In genomic region chr3:96238954-96239793, GRCm38 (mm10) we compare ENCODE assay signal across 8 mouse cellular contexts. TPM values are rescaled to one million over a fixed set of nuclear protein-coding genes. Genes with fewer than 3 reads are reported as not detected.
A peak's percentile ranks its signal among the peaks of the same experiment; 100 is the strongest.
DNase-seq lines count a peak whose midpoint lies in the region; ATAC-seq and TF ChIP-seq lines count a peak whose summit lies in the region.
"Not testable (repeated sequence)": the region's sequence is repeated elsewhere in the genome, so short reads cannot be mapped to it uniquely, and the experiment has no call there.

TSS of gene Hist2h3c2 (minus strand) at chr3:96239127.

- 0% methylated on average over 17 of the region's 68 CpGs for WGBS in forebrain, embryonic 14.5 days
- WGBS in heart, postnatal 0 days = 0% methylated on average over 10 of the region's 68 CpGs
- under 1% methylated on average over 12 of the region's 68 CpGs for WGBS in kidney, embryonic 14.5 days
- under 1% methylated on average over 21 of the region's 68 CpGs for WGBS in liver, adult 2 months
- WGBS in midbrain, embryonic 13.5 days = under 1% methylated on average over 24 of the region's 68 CpGs
- 0% methylated on average over 12 of the region's 68 CpGs for WGBS in spleen, adult 2 months

- not testable (repeated sequence) for TF ChIP-seq RAD21 in CH12.LX (IDR thresholded peaks at IDR 0.05; ENCODE audit: low read depth, low read length)

- peak; percentile 88 for ATAC-seq in forebrain, embryonic 14.5 days
- ATAC-seq in heart, postnatal 0 days (ENCODE audit: insufficient read depth, low read depth) = peak; percentile 90
- ATAC-seq in kidney, embryonic 14.5 days (ENCODE audit: low FRiP score, low TSS enrichment) = peak; percentile 93
- peak; percentile 94 for ATAC-seq in midbrain, embryonic 13.5 days

- not testable (repeated sequence) for H3K36me3 ChIP-seq in CH12.LX (replicated peaks in 1 of 2; ENCODE audit: control insufficient read depth in 1 of 2, insufficient read depth in 1 of 2, low read length in 1 of 2); forebrain, embryonic 14.5 days (ENCODE audit: control insufficient read depth, insufficient read depth, low read length); heart, postnatal 0 days (replicated peaks; ENCODE audit: control insufficient read depth, insufficient read depth, low read length); kidney, embryonic 14.5 days (ENCODE audit: control insufficient read depth, insufficient read depth, low read length); liver, adult 2 months (ENCODE audit: control insufficient read depth, insufficient read depth, low read length); midbrain, embryonic 13.5 days; spleen, adult 2 months (ENCODE audit: control insufficient read depth, insufficient read depth, low read length)

- TF ChIP-seq POLR2A in CH12.LX (IDR thresholded peaks at IDR 0.05; ENCODE audit: low read depth, low read length) = peak; percentile 56
- TF ChIP-seq POLR2A in liver, adult 2 months (IDR thresholded peaks at IDR 0.05; ENCODE audit: extremely low read depth, insufficient read depth, low read length); spleen, adult 2 months (IDR thresholded peaks at IDR 0.05; ENCODE audit: low read depth, low read length): not testable (repeated sequence)

- not testable (repeated sequence) for TF ChIP-seq EP300 in CH12.LX (IDR thresholded peaks at IDR 0.05; ENCODE audit: low read length); heart, postnatal 0 days (IDR thresholded peaks at IDR 0.05; ENCODE audit: low read depth)

- in situ Hi-C loops in CH12.LX (cut with MboI; ENCODE audit: low pct_ligation_motif_present, low pct_unique_long_range_greater_than_20kb, low sequenced_read_pairs) = not testable (repeated sequence)

- peak within 1 kb of the TSS; percentile 55 to 84 (median 76) for H3K4me3 ChIP-seq in CH12.LX (replicated peaks in 1 of 3; ENCODE audit: low read depth in 2 of 3, low read length in 2 of 3, poor library complexity in 1 of 3)
- H3K4me3 ChIP-seq in forebrain, embryonic 14.5 days (ENCODE audit: low read depth, low read length) = peak within 1 kb of the TSS; percentile 37
- peak within 1 kb of the TSS; percentile 40 for H3K4me3 ChIP-seq in heart, postnatal 0 days (ENCODE audit: low read depth, low read length)
- peak within 1 kb of the TSS; percentile 56 for H3K4me3 ChIP-seq in kidney, embryonic 14.5 days (ENCODE audit: low read length)
- peak within 1 kb of the TSS; percentile 83 for H3K4me3 ChIP-seq in liver, adult 2 months (ENCODE audit: insufficient read depth, low read depth, low read length)
- H3K4me3 ChIP-seq in midbrain, embryonic 13.5 days (replicated peaks) = peak within 1 kb of the TSS; percentile 41
- H3K4me3 ChIP-seq in spleen, adult 2 months (ENCODE audit: extremely low read depth, insufficient read depth, insufficient read length) = peak within 1 kb of the TSS; percentile 65

- TF ChIP-seq CTCF in CH12.LX (conservative IDR thresholded peaks at IDR 0.05 in 1 of 2, IDR thresholded peaks at IDR 0.05 in 1 of 2; ENCODE audit: low read depth in 2 of 2, low read length in 2 of 2); heart, postnatal 0 days (IDR thresholded peaks at IDR 0.05; ENCODE audit: low read depth); liver, adult 2 months (IDR thresholded peaks at IDR 0.05; ENCODE audit: low read depth, low read length); spleen, adult 2 months (IDR thresholded peaks at IDR 0.05; ENCODE audit: extremely low read depth, insufficient read depth, insufficient read length, insufficient replicate concordance): not testable (repeated sequence)

- dilution Hi-C loops in CH12.LX (cut with MboI; ENCODE audit: extremely low pct_ligation_motif_present, extremely low pct_unique_long_range_greater_than_20kb, low sequenced_read_pairs) = not testable (repeated sequence)

- H3K9ac ChIP-seq in CH12.LX (ENCODE audit: insufficient read depth, low read depth) = peak within 1 kb of the TSS; percentile 80
- peak within 1 kb of the TSS; percentile 74 for H3K9ac ChIP-seq in forebrain, embryonic 14.5 days (ENCODE audit: low read length)
- peak within 1 kb of the TSS; percentile 36 for H3K9ac ChIP-seq in heart, postnatal 0 days (replicated peaks; ENCODE audit: low read depth, low read length)
- H3K9ac ChIP-seq in kidney, embryonic 14.5 days (ENCODE audit: low read depth, low read length) = peak within 1 kb of the TSS; percentile 84
- H3K9ac ChIP-seq in liver, adult 2 months (ENCODE audit: low read depth, low read length) = peak within 1 kb of the TSS; percentile 88
- peak within 1 kb of the TSS; percentile 54 for H3K9ac ChIP-seq in midbrain, embryonic 13.5 days (replicated peaks)

- H3K79me2 ChIP-seq in CH12.LX (replicated peaks; ENCODE audit: control insufficient read depth, extremely low read depth, insufficient read depth, poor library complexity, severe bottlenecking); liver, adult 2 months (ENCODE audit: control insufficient read depth, insufficient read depth, low read length): not testable (repeated sequence)

- DNase-seq in CH12.LX (ENCODE audit: extremely low read depth); forebrain, embryonic 14.5 days (ENCODE audit: low spot score); heart, postnatal 0 days (ENCODE audit: low spot score); liver, adult 2 months (ENCODE audit: extremely low read depth, low read depth, low spot score); spleen, adult 2 months (ENCODE audit: low read depth in 1 of 2, low spot score in 2 of 2): not testable (repeated sequence)
- peak; percentile 73 for DNase-seq in cerebellum, adult 11-12 months

- H3K4me2 ChIP-seq in CH12.LX (ENCODE audit: insufficient read depth, low read depth, poor library complexity, severe bottlenecking) = peak within 1 kb of the TSS; percentile 31
- H3K4me2 ChIP-seq in forebrain, embryonic 14.5 days (ENCODE audit: low read length) = peak within 1 kb of the TSS; percentile 57
- peak within 1 kb of the TSS; percentile 53 for H3K4me2 ChIP-seq in heart, postnatal 0 days (ENCODE audit: low read depth, low read length)
- peak within 1 kb of the TSS; percentile 73 for H3K4me2 ChIP-seq in kidney, embryonic 14.5 days (replicated peaks; ENCODE audit: low read depth, low read length)
- H3K4me2 ChIP-seq in midbrain, embryonic 13.5 days (replicated peaks) = peak within 1 kb of the TSS; percentile 57

- H3K27ac ChIP-seq in CH12.LX (ENCODE audit: insufficient read depth, low read depth) = peak within 1 kb of the TSS; percentile 98
- H3K27ac ChIP-seq in forebrain, embryonic 14.5 days (ENCODE audit: low read depth, low read length) = peak within 1 kb of the TSS; percentile 66
- H3K27ac ChIP-seq in heart, postnatal 0 days (ENCODE audit: low read depth) = peak within 1 kb of the TSS; percentile 85
- H3K27ac ChIP-seq in kidney, embryonic 14.5 days (ENCODE audit: low read depth, low read length) = peak within 1 kb of the TSS; percentile 85
- H3K27ac ChIP-seq in liver, adult 2 months (replicated peaks; ENCODE audit: insufficient read depth, low read depth, low read length) = peak within 1 kb of the TSS; percentile 87
- peak within 1 kb of the TSS; percentile 80 for H3K27ac ChIP-seq in midbrain, embryonic 13.5 days
- H3K27ac ChIP-seq in spleen, adult 2 months (ENCODE audit: insufficient read depth, low read length) = peak within 1 kb of the TSS; percentile 82

- peaks cover 8 to 49% of the 10 kb centered on the region in 2 experiments for H3K4me1 ChIP-seq in CH12.LX (ENCODE audit: control insufficient read depth in 1 of 2, insufficient read depth in 2 of 2)
- peaks cover 20% of the 10 kb centered on the region; the same call in 1 of the 2 replicates for H3K4me1 ChIP-seq in forebrain, embryonic 14.5 days (ENCODE audit: control insufficient read depth, insufficient read depth, low read length)
- H3K4me1 ChIP-seq in heart, postnatal 0 days (ENCODE audit: control insufficient read depth, insufficient read depth) = peaks cover 24% of the 10 kb centered on the region
- H3K4me1 ChIP-seq in kidney, embryonic 14.5 days (ENCODE audit: control insufficient read depth, insufficient read depth, low read length) = peaks cover 18% of the 10 kb centered on the region
- H3K4me1 ChIP-seq in liver, adult 2 months (ENCODE audit: control insufficient read depth, insufficient read depth, low read length); spleen, adult 2 months (ENCODE audit: control insufficient read depth, insufficient read depth, insufficient read length): not testable (repeated sequence)
- H3K4me1 ChIP-seq in midbrain, embryonic 13.5 days (replicated peaks) = peaks cover 27% of the 10 kb centered on the region

- not testable (repeated sequence) for H3K27me3 ChIP-seq in CH12.LX (replicated peaks); forebrain, embryonic 14.5 days (replicated peaks; ENCODE audit: control insufficient read depth, insufficient read depth, low read length); heart, postnatal 0 days (ENCODE audit: control insufficient read depth, insufficient read depth, low read length); kidney, embryonic 14.5 days (ENCODE audit: control insufficient read depth, insufficient read depth, low read length); liver, adult 2 months (ENCODE audit: control insufficient read depth, insufficient read depth, low read length); midbrain, embryonic 13.5 days; spleen, adult 2 months (ENCODE audit: control insufficient read depth, insufficient read depth, low read length)

- H3K9me3 ChIP-seq in CH12.LX (replicated peaks; ENCODE audit: low read length); forebrain, embryonic 14.5 days (replicated peaks; ENCODE audit: control insufficient read depth, low read length); heart, postnatal 0 days (replicated peaks; ENCODE audit: control insufficient read depth, low read length); kidney, embryonic 14.5 days (ENCODE audit: control insufficient read depth, low read length); midbrain, embryonic 13.5 days: not testable (repeated sequence)

RNA-seq across cellular contexts. Expression of gene Hist2h3c2, which starts in this region (rescaled TPM):
- total RNA-seq in CH12.LX (2012; rRNA removed) = 1,105 and 1,173 TPM in 2 replicates
- 11.0 and 15.3 TPM in 2 replicates for total RNA-seq in CH12.LX (2014; rRNA removed)
- 1.3 TPM in 2 replicates for polyA plus RNA-seq in CH12.LX (2012; ENCODE audit: insufficient read length, low read depth)
- polyA plus RNA-seq in forebrain, embryonic 14.5 days (2014; fragmentation: Nextera tagmentation; extraction: Ambion mirVana) = 5.2 and 9.1 TPM in 2 replicates
- total RNA-seq in heart, postnatal 0 days (2014; rRNA removed; ENCODE audit: low replicate concordance) = 551 and 927 TPM in 2 replicates
- polyA plus RNA-seq in heart, postnatal 0 days (2015; fragmentation: Nextera tagmentation; extraction: Ambion mirVana) = 2.3 and 2.6 TPM in 2 replicates
- 5.4 and 6.9 TPM in 2 replicates for polyA plus RNA-seq in kidney, embryonic 14.5 days (2014; fragmentation: Nextera tagmentation; extraction: Ambion mirVana)
- 3.5 and 8.3 TPM in 2 replicates for total RNA-seq in liver, adult 2 months (2014; rRNA removed)
- polyA plus RNA-seq in liver, adult 2 months (2012; rRNA removed) = 8.6 and 22.4 TPM in 2 replicates
- 6.9 and 7.8 TPM in 2 replicates for polyA plus RNA-seq in midbrain, embryonic 13.5 days (2015; fragmentation: Nextera tagmentation; extraction: Ambion mirVana)
- polyA plus RNA-seq in spleen, adult 2 months (2012; rRNA removed) = 66.4 and 158 TPM in 2 replicates

Comparison
In these comparisons a context has a peak if more than half of its experiments do, and no peak if none do; other contexts are left out.
1. H3K9ac ChIP-seq: peak in every context shown above with its lines; median percentile 88 in liver, adult 2 months; 84 in kidney, embryonic 14.5 days; 80 in CH12.LX; 74 in forebrain, embryonic 14.5 days; 54 in midbrain, embryonic 13.5 days; 36 in heart, postnatal 0 days.